ENCODE assay signal across 8 mouse cellular contexts in the genomic region with DNA sequence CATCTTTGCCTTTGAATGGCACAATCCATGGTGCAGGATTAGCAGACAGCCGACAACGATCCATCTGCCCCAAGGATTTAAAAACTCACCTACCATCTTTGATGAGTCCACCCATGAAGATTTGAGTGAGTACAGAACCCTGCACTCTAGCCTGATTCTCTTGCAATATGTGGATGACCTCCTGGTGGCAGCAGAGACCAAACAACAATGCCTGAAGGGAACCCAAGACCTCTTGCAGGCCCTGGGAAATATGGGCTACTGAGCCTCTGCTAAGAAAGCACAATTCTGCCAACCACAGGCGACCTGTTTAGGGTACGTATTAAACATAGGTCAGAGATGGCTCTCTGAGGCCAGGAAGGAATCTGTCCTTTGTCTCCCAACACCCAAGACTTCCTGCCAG. TPM values are rescaled to one million over a fixed set of nuclear protein-coding genes. Genes with fewer than 3 reads are reported as not detected.
DNase-seq lines count a peak whose midpoint lies in the region; ATAC-seq and TF ChIP-seq lines count a peak whose summit lies in the region.

No protein-coding gene starts in this region.

- peak; percentile 89 for TF ChIP-seq CTCF in layer of hippocampus, adult 2 months (conservative IDR thresholded peaks at IDR 0.05)

- H3K4me1 ChIP-seq in ES-E14 (ENCODE audit: control insufficient read depth in 2 of 2, insufficient read depth in 2 of 2, low read length in 2 of 2, poor library complexity in 1 of 2): no peaks in the 10 kb centered on the region
- no peaks in the 10 kb centered on the region for H3K4me1 ChIP-seq in forebrain, embryonic 12.5 days

- H3K27me3 ChIP-seq in forebrain, embryonic 12.5 days: no peaks in the 10 kb centered on the region

- DNase-seq in ES-E14 (ENCODE audit: low read depth, low spot score): peak; percentile 75
- peak; percentile 54 for DNase-seq in c-Kit-positive CD71-positive TER-119-negative erythroid progenitor cells, embryonic 14.5 days (ENCODE audit: low read depth)
- DNase-seq in heart, postnatal 4 days: peak; percentile 88
- peak; percentile 78 to 92 for DNase-seq in layer of hippocampus, adult 2 months (ENCODE audit: low spot score in 2 of 2)
- DNase-seq in lung, postnatal 10 days: peak; percentile 90
- peak; percentile 90 for DNase-seq in retina, embryonic 14.5 days (ENCODE audit: low spot score)
- peak; percentile 88 for DNase-seq in thymus, postnatal 4 days

- H3K9ac ChIP-seq in ES-E14 (ENCODE audit: insufficient read depth, low read depth, low read length, poor library complexity, severe bottlenecking): no peak overlapping the region
- no peak overlapping the region for H3K9ac ChIP-seq in forebrain, embryonic 12.5 days

- no peak overlapping the region for H3K27ac ChIP-seq in ES-E14 (ENCODE audit: insufficient read depth, low read depth, low read length, poor library complexity, severe bottlenecking)
- H3K27ac ChIP-seq in forebrain, embryonic 12.5 days: no peak overlapping the region
- no peak overlapping the region for H3K27ac ChIP-seq in layer of hippocampus, adult 2 months

- in situ Hi-C loops in ES-E14 (cut with MboI; ENCODE audit: low sequenced_read_pairs in 2 of 2, unreplicated experiment in 2 of 2): no loop called here

- 34% methylated on average over 4 of the region's 4 CpGs for WGBS in forebrain, embryonic 12.5 days

- H3K9me3 ChIP-seq in ES-E14 (ENCODE audit: control insufficient read depth, insufficient read depth, low read depth, low read length): no peaks in the 10 kb centered on the region
- no peaks in the 10 kb centered on the region; the same call in 1 of the 2 replicates for H3K9me3 ChIP-seq in forebrain, embryonic 12.5 days

- H3K4me2 ChIP-seq in forebrain, embryonic 12.5 days: no peak overlapping the region

- H3K36me3 ChIP-seq in ES-E14 (ENCODE audit: control insufficient read depth, insufficient read depth, low read length, poor library complexity, severe bottlenecking): no peaks in the 10 kb centered on the region
- H3K36me3 ChIP-seq in forebrain, embryonic 12.5 days (replicated peaks): no peaks in the 10 kb centered on the region

- ATAC-seq in forebrain, embryonic 12.5 days (ENCODE audit: low FRiP score): 0 out of 2 replicates have a peak, but pooled peaks have one; percentile 69

- H3K4me3 ChIP-seq in ES-E14 (ENCODE audit: insufficient read depth in 1 of 2, low read depth in 1 of 2, low read length in 2 of 2, poor library complexity in 1 of 2, severe bottlenecking in 1 of 2): no peak overlapping the region
- no peak overlapping the region for H3K4me3 ChIP-seq in forebrain, embryonic 12.5 days (replicated peaks)
- no peak overlapping the region for H3K4me3 ChIP-seq in layer of hippocampus, adult 2 months

TF ChIP-seq in ES-E14, 5 proteins besides CTCF, POLR2A, EP300 and RAD21:
- no peak for TF ChIP-seq CHD2 (IDR thresholded peaks at IDR 0.05; ENCODE audit: low read depth, low read length)
- TF ChIP-seq ZC3H11A (IDR thresholded peaks at IDR 0.05; ENCODE audit: borderline replicate concordance, low read depth, low read length): peak; percentile 84

RNA-seq across cellular contexts. Expression of a gene that starts 11.1 kb away (rescaled TPM):
- 39.9 and 47.7 TPM in 2 replicates for total RNA-seq in ES-E14 (2012; rRNA removed)
- polyA plus RNA-seq in forebrain, embryonic 12.5 days (2016; fragmentation: Nextera tagmentation; extraction: Ambion mirVana): 36.4 and 39.2 TPM in 2 replicates
- total RNA-seq in heart, postnatal 4 days (2021): 10 to 100 TPM; 24.5 to 24.6 TPM
- 10 to 100 TPM; 65.9 to 69.0 TPM for total RNA-seq in layer of hippocampus, adult 2 months (2021)

RNA-seq across cellular contexts. Expression of a gene that starts 50.0 kb away (rescaled TPM):
- total RNA-seq in ES-E14 (2012; rRNA removed): 4.9 and 8.5 TPM in 2 replicates
- 101 and 113 TPM in 2 replicates for polyA plus RNA-seq in forebrain, embryonic 12.5 days (2016; fragmentation: Nextera tagmentation; extraction: Ambion mirVana)
- total RNA-seq in heart, postnatal 4 days (2021): 10 to 100 TPM; 89.7 to 96.9 TPM
- 10 to 100 TPM; 88.7 to 90.9 TPM for total RNA-seq in layer of hippocampus, adult 2 months (2021)

RNA-seq across cellular contexts. Expression of a gene that starts 56.3 kb away (rescaled TPM):
- total RNA-seq in ES-E14 (2012; rRNA removed): 2.5 and 9.5 TPM in 2 replicates
- polyA plus RNA-seq in forebrain, embryonic 12.5 days (2016; fragmentation: Nextera tagmentation; extraction: Ambion mirVana): 6.6 and 10.1 TPM in 2 replicates
- total RNA-seq in heart, postnatal 4 days (2021): 1 to 10 TPM; 2.8 to 3.5 TPM
- total RNA-seq in layer of hippocampus, adult 2 months (2021): 1 to 10 TPM in 1 of 2 experiments, under 1 TPM in 1; 0.44 to 1.4 TPM
